Mouse (Mus musculus) limb, embryonic 11.5 days (tissue): ENCODE data around the gene Ndufs7. TPM values are rescaled to one million over a fixed set of nuclear protein-coding genes. Genes with fewer than 3 reads are reported as not detected.

Experiments used
- ATAC-seq: fragments of 200-750 bp; cut with Nextera tagmentation; 2 replicates; pipeline ENCODE4 v1.8.0; 2017; ENCODE audit warnings: low read depth; ENCODE audit not compliant: insufficient number of reproducible peaks, low FRiP score, low TSS enrichment
- DNase-seq: peaks from one replicate; pipeline ENCODE4 v3.0.0-alpha.2; 2015; ENCODE audit warnings: low spot score
- H3K27ac ChIP-seq: fragments of 300-500 bp; sonication (generic); replicated peaks from 2 replicates; pipeline ENCODE4 v1.5.1; 2014; ENCODE audit warnings: low read depth, mild to moderate bottlenecking, low read length
- H3K27me3 ChIP-seq: fragments of 300-500 bp; sonication (generic); 2 replicates; pipeline ENCODE4 v1.6.1; 2014; ENCODE audit warnings: mild to moderate bottlenecking, low read length, mixed read lengths; ENCODE audit not compliant: control insufficient read depth, insufficient read depth
- H3K36me3 ChIP-seq: fragments of 300-500 bp; sonication (generic); 2 replicates; pipeline ENCODE4 v1.6.1; 2014; ENCODE audit warnings: mild to moderate bottlenecking, low read length, moderate library complexity, mixed read lengths; ENCODE audit not compliant: control insufficient read depth, insufficient read depth
- H3K4me1 ChIP-seq: fragments of 300-500 bp; sonication (generic); 2 replicates; pipeline ENCODE4 v1.6.1; 2014; ENCODE audit warnings: low read length, mixed read lengths; ENCODE audit not compliant: control insufficient read depth, insufficient read depth
- H3K4me2 ChIP-seq: fragments of 300-500 bp; sonication (generic); 2 replicates; pipeline ENCODE4 v1.6.1; 2014; ENCODE audit warnings: low read depth, mild to moderate bottlenecking, moderate library complexity; ENCODE audit not compliant: severe bottlenecking
- H3K4me3 ChIP-seq: fragments of 300-500 bp; sonication (generic); 2 replicates; pipeline ENCODE4 v1.5.1; 2014; ENCODE audit warnings: low read depth, low read length
- H3K9ac ChIP-seq: fragments of 300-500 bp; sonication (generic); 2 replicates; pipeline ENCODE4 v1.6.1; 2014; ENCODE audit warnings: mild to moderate bottlenecking, low read length
- H3K9me3 ChIP-seq: fragments of 300-500 bp; sonication (generic); 2 replicates; pipeline ENCODE4 v1.6.1; 2016; ENCODE audit warnings: low read length; ENCODE audit not compliant: control insufficient read depth
- WGBS: fragments of 180-500 bp; shearing (Covaris S2); extraction: QIAGEN DNeasy Blood & Tissue Kit; methylation state at CpG from one replicate; pipeline ENCODE4 v1.1.7; 2014; 5-methylcytosine and 5-hydroxymethylcytosine counted together
- microRNA-seq: library from miRNA; unstranded; fragments of <30 nt; microRNA quantifications from one replicate; pipeline ENCODE4, GENCODE M21; 2016
- polyA plus RNA-seq: library from polyadenylated mRNA; unstranded; fragments of >200 nt; fragmentation: Nextera tagmentation; extraction: Ambion mirVana; gene quantifications from 2 replicates; pipeline ENCODE4 v1.2.1, GENCODE M21; 2014

Ndufs7 gene
- polyA plus RNA-seq, 1 experiment from 2014 or later, result 281 TPM

DNA sequence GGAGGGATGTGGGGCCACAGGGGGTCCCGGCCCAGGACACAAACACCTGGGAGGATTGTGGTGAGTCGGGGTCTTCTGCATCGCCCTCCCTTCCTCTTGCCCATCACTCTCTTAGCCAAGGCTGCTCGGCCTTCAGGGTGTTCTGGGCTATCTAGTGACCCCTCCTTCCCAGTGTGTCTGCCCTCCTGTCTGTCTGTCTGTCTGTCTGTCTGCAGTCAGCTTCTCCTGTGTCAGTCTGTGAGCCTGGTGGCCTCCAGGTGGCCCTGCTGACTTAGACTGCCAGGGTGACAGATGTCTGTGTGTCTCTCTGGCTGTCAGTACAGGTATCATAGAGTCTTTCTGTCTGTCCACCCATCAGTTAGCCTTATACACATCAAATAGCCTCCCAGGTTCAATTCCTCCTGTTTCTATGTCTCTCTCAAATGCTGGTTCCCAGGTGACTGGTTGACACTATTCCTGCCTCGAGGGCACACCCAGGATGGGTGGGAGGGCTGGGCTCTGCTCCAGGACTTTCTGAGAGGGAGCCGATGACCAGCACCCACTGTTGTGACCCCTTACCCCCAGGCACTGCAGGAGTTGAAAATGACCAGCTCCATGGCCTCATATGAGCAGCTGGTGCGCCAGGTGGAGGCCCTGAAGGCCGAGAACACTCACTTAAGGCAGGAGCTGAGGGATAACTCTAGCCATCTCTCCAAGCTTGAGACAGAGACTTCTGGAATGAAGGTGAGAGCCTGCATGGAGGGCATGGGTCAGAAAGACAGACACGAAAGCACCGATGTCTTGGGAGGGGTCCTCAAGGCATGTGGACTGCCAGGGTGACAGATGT is 52.5 kb downstream of the Ndufs7 start:
- Histone ChIP-seq H3K36me3 (no peaks in the 10 kb centered on the region), H3K27me3 (peaks cover 69% of the 10 kb centered on the region), H3K4me2 (no peak overlapping the region), H3K9ac (no peak overlapping the region), H3K9me3 (no peaks in the 10 kb centered on the region), H3K4me1 (peaks cover 8% of the 10 kb centered on the region), H3K27ac (no peak overlapping the region), H3K4me3 (no peak overlapping the region)
- ATAC-seq, result no peak
- 79% methylated on average over 10 of the region's 10 CpGs for WGBS
- no peak for DNase-seq

DNA sequence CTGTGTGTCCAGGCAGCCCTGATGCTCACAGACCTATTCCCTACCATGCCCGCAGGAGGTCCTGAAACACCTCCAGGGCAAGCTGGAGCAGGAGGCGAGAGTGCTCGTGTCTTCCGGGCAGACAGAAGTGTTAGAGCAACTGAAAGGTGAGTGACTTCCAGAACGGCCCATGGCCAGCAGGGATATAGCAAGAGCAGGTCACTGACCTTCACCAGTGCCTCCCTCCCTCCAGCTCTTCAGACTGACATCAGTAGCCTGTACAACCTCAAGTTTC is 53.1 kb downstream of the Ndufs7 start:
- ATAC-seq, result no peak
- no peak for DNase-seq
- no peak overlapping the region for H3K27ac ChIP-seq
- WGBS, result 43% methylated on average over 5 of the region's 5 CpGs
- H3K4me2 ChIP-seq, result no peak overlapping the region
- H3K9me3 ChIP-seq, result no peaks in the 10 kb centered on the region
- 0 out of 2 replicates have a peak, but pooled peaks cover 3% of the 10 kb centered on the region for H3K4me1 ChIP-seq
- H3K36me3 ChIP-seq, result no peaks in the 10 kb centered on the region
- no peak overlapping the region for H3K4me3 ChIP-seq
- no peak overlapping the region for H3K9ac ChIP-seq
- peaks cover 75% of the 10 kb centered on the region for H3K27me3 ChIP-seq

DNA sequence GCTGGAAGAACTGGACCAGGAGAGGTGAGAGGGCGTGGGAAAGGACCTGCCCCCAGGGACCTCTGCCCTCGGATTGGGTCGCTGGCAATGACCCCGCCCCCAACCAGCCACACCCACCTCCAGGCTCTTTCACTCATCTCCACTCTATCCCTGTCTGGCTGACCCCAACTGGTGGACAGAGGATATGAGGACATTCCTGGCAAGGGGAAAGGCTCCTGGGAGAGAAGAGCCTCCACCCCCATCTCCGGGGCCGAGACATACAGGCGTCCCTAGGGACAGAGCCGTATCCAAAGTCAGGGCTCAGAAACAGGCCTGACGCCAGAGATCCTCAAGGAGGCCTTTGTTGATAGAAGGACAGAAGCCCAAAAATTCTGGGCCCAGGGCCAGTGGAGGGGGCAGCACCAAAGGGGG is 53.6 kb downstream of the Ndufs7 start:
- Histone ChIP-seq H3K4me2 (no peak overlapping the region), H3K4me1 (0 out of 2 replicates have a peak, but pooled peaks cover 3% of the 10 kb centered on the region), H3K9me3 (no peaks in the 10 kb centered on the region), H3K4me3 (no peak overlapping the region), H3K9ac (no peak overlapping the region), H3K27me3 (peaks cover 77% of the 10 kb centered on the region), H3K27ac (no peak overlapping the region), H3K36me3 (no peaks in the 10 kb centered on the region)
- ATAC-seq (no peak), DNase-seq (no peak)
- 15% methylated on average over 9 of the region's 9 CpGs for WGBS

DNA sequence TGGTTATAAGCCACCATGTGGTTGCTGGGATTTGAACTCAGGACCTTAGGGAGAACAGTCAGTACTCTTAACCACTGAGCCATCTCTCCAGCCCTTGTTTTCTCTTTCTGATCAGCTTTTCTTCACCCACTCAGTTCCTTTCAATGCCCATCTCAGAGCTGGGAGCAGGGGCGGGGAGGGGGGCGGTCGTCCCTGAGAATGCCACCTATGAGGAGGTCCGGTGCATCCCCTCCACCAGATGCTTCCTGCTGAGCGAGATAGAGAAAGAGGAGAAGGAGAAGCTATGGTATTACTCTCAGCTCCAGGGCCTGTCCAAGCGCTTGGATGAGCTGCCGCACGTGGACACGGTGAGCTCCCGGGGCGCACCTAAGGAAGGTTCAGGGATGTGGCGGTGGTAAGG is 55.5 kb downstream of the Ndufs7 start:
- Histone ChIP-seq H3K4me3 (no peak overlapping the region), H3K9me3 (no peaks in the 10 kb centered on the region), H3K4me2 (no peak overlapping the region), H3K27me3 (peaks cover 66% of the 10 kb centered on the region), H3K4me1 (0 out of 2 replicates have a peak, but pooled peaks cover 3% of the 10 kb centered on the region), H3K27ac (no peak overlapping the region), H3K9ac (no peak overlapping the region), H3K36me3 (no peaks in the 10 kb centered on the region)
- DNase-seq (no peak), ATAC-seq (no peak)
- WGBS, result 17% methylated on average over 12 of the region's 12 CpGs

DNA sequence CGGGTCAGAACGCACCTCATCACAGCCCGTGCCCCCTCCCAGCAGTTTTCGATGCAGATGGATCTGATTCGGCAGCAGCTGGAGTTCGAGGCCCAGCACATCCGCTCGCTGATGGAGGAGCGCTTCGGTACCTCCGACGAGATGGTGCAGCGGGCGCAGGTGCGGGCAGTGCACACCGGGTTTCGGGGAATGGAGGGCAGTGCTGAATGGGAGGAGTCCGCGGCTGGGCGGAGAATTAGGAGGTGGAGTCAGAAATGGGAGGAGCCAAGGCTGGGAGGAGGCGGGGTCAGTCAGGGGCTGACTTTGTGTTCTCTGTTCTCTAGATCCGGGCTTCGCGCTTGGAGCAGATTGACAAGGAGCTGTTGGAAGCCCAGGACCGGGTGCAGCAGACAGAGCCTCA is 55.9 kb downstream of the Ndufs7 start:
- no peak overlapping the region for H3K9ac ChIP-seq
- H3K4me3 ChIP-seq, result no peak overlapping the region
- no peak overlapping the region for H3K27ac ChIP-seq
- H3K4me1 ChIP-seq, result 0 out of 2 replicates have a peak, but pooled peaks cover 3% of the 10 kb centered on the region
- WGBS, result 9% methylated on average over 25 of the region's 25 CpGs
- H3K4me2 ChIP-seq, result no peak overlapping the region
- DNase-seq (no peak), ATAC-seq (no peak)
- H3K36me3 ChIP-seq, result no peaks in the 10 kb centered on the region
- H3K27me3 ChIP-seq, result peaks cover 63% of the 10 kb centered on the region
- no peaks in the 10 kb centered on the region for H3K9me3 ChIP-seq

Small RNA genes within 50 kb of the gene (microRNA-seq; reads per million reads assigned to microRNA genes)
- 0.92 reads per million for gene Mir6911

Other genes starting within 250 kb of the Ndufs7 start
- gene Arhgap45, start 232.5 kb upstream of the Ndufs7 start, polyA plus RNA-seq, result 8.5 and 10.8 TPM in 2 replicates
- 294 and 308 TPM in 2 replicates for gene Polr2e, start 209.3 kb upstream of the Ndufs7 start, polyA plus RNA-seq
- gene Gpx4, start 202.0 kb upstream of the Ndufs7 start, polyA plus RNA-seq, result 475 and 534 TPM in 2 replicates
- 8.1 and 10.8 TPM in 2 replicates for gene Sbno2, start 143.6 kb upstream of the Ndufs7 start, polyA plus RNA-seq
- gene Stk11, start 133.3 kb upstream of the Ndufs7 start, polyA plus RNA-seq, result 23.6 and 27.1 TPM in 2 replicates
- gene Atp5d, start 110.5 kb upstream of the Ndufs7 start, polyA plus RNA-seq, result 416 and 426 TPM in 2 replicates
- 4.7 and 6.5 TPM in 2 replicates for gene Cbarp, start 108.3 kb upstream of the Ndufs7 start, polyA plus RNA-seq
- 59.3 and 60.9 TPM in 2 replicates for gene Midn, start 100.8 kb upstream of the Ndufs7 start, polyA plus RNA-seq
- gene Cirbp, start 83.1 kb upstream of the Ndufs7 start, polyA plus RNA-seq, result 67.9 and 68.1 TPM in 2 replicates
- gene 1600002K03Rik, start 76.2 kb upstream of the Ndufs7 start, polyA plus RNA-seq, result 5.9 and 7.2 TPM in 2 replicates
- gene Efna2, start 69.6 kb upstream of the Ndufs7 start, polyA plus RNA-seq, result 51.3 and 54.8 TPM in 2 replicates
- gene Mum1, start 22.7 kb upstream of the Ndufs7 start, polyA plus RNA-seq, result 84.6 and 87.1 TPM in 2 replicates
- gene Gamt, start 11.9 kb downstream of the Ndufs7 start, polyA plus RNA-seq, result 18.9 and 20.1 TPM in 2 replicates
- 51.7 and 55.6 TPM in 2 replicates for gene Dazap1, start 12.4 kb downstream of the Ndufs7 start, polyA plus RNA-seq
- 1,071 TPM in 2 replicates for gene Rps15, start 43.3 kb downstream of the Ndufs7 start, polyA plus RNA-seq
- 4.5 and 5.0 TPM in 2 replicates for gene Apc2, start 46.9 kb downstream of the Ndufs7 start, polyA plus RNA-seq
- 38.1 and 45.0 TPM in 2 replicates for gene 2310011J03Rik, start 71.4 kb downstream of the Ndufs7 start, polyA plus RNA-seq
- 4.4 and 5.3 TPM in 2 replicates for gene Pcsk4, start 80.4 kb downstream of the Ndufs7 start, polyA plus RNA-seq
- 5.2 and 7.2 TPM in 2 replicates for gene Reep6, start 80.8 kb downstream of the Ndufs7 start, polyA plus RNA-seq
- gene Adamtsl5, start 99.3 kb downstream of the Ndufs7 start, polyA plus RNA-seq, result 0.28 and 0.41 TPM in 2 replicates
- gene Plk5, start 107.3 kb downstream of the Ndufs7 start, polyA plus RNA-seq, result 0.49 and 0.61 TPM in 2 replicates
- 9.8 and 10.4 TPM in 2 replicates for gene Mex3d, start 138.5 kb downstream of the Ndufs7 start, polyA plus RNA-seq
- gene Mbd3, start 150.4 kb downstream of the Ndufs7 start, polyA plus RNA-seq, result 302 and 337 TPM in 2 replicates
- gene Uqcr11, start 157.7 kb downstream of the Ndufs7 start, polyA plus RNA-seq, result 527 and 533 TPM in 2 replicates
- 232 and 248 TPM in 2 replicates for gene Tcf3, start 184.5 kb downstream of the Ndufs7 start, polyA plus RNA-seq
- gene Onecut3, start 245.7 kb downstream of the Ndufs7 start, polyA plus RNA-seq, result not detected in 2 replicates